Mouse (Mus musculus) adrenal gland, postnatal 4 days (tissue): ENCODE data around the gene Cmtm7. TPM values are rescaled to one million over a fixed set of nuclear protein-coding genes. Genes with fewer than 3 reads are reported as not detected.
A peak's percentile ranks its signal among the peaks of the same experiment; 100 is the strongest.

Source experiments
- DNase-seq, 2 experiments: peaks; one replicate each; pipeline ENCODE4 v3.0.0; 2021 to 2022; ENCODE audit warnings: low spot score in 2 of 2, mixed read lengths in 2 of 2
- total RNA-seq, 2 experiments: library from RNA; stranded (reverse); gene quantifications; 2 replicates each; pipeline ENCODE4 v1.2.3; 2021

Gene Cmtm7
- total RNA-seq, 2 experiments from 2014 or later, result 59.6 to 62.7 TPM

DNA sequence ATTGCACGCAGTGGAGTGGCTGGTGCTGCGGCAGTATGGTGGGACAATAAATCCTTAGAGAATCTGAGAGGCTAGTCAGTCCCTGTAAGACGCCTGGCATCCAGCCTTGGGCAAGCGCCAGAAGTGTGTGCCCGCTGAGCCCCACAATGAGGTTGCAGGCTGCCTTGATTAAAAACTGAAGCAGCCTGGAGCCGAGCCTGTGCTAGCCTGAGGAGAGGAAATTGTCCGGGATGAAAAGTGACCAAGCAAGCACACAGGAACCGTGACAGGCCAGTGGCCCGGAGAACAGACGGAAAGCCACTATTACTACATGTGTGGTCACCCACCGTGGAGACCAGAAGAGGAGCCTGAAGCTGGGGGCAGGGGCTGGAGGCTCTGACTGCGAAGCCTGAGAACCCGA, 14.6 kb downstream of the Cmtm7 start:
- peak in 1 of 2 experiments; percentile 35 for DNase-seq

- no peak for DNase-seq
Observed at GRCm38 (mm10) chr9:114763341-114763740, 18.3 kb downstream of the Cmtm7 start.

- no peak for DNase-seq
Observed at GRCm38 (mm10) chr9:114761848-114762247, 19.8 kb downstream of the Cmtm7 start.

DNA sequence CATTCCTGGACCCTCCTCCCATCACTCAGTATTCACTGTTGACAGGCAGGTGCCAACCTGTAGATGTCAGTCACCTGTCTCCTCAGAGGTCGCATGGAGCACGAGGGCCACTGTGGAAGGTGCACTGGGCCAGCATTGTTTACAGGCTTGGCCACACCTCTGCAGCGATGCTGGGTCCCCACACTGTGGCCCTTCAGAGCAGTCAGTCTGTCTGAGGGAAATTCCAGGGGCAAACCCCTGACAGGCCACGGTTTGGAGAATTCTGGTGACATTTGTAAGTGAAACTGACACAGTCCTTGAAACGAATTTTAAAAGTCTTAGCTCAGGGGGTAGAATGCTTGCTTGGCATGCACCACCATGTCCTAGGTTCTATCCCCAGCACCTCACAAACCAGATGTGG, 21.3 kb downstream of the Cmtm7 start:
- DNase-seq, result no peak

- DNase-seq, result no peak
Observed at GRCm38 (mm10) chr9:114759886-114760285, 21.8 kb downstream of the Cmtm7 start.

DNA sequence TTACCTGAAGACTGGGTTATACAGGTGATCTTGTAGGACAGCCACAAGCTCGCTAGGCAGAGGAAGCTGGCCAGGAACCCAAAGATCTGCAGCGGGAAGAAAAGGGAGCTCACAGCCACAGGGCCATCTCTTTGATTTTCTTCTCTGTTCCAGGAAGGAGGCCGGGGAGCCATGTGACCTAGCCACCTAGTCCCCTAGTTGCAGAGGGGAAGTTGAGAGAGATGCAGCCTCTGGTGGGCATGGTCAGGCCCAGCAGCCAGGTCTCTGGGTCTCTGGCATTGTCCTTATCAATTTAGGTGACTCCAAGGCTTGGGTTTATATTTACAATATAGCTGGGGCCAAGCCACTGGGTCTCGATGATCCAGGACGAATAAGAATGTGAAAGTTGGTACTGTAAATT, 22.9 kb downstream of the Cmtm7 start:
- DNase-seq, result no peak

DNA sequence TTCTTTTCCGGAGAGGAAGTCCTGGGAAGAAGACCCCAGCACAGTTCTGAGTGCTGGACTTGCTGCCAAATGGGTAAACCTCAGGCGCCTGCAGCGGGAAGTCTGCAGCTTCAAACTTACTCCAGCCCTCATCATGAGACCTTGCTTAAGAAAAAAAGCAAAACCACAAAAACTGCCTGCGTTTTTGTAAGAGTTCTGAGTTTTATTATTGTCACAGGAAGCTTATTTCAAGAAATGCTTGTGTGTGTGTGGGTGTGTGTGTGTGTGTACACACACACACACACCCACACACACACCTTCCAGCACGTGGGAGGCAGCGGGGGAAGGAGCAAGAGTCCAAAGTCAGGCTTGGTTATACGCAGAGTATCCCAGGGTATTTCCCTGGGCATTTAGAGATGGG, 23.4 kb downstream of the Cmtm7 start:
- no peak for DNase-seq

DNA sequence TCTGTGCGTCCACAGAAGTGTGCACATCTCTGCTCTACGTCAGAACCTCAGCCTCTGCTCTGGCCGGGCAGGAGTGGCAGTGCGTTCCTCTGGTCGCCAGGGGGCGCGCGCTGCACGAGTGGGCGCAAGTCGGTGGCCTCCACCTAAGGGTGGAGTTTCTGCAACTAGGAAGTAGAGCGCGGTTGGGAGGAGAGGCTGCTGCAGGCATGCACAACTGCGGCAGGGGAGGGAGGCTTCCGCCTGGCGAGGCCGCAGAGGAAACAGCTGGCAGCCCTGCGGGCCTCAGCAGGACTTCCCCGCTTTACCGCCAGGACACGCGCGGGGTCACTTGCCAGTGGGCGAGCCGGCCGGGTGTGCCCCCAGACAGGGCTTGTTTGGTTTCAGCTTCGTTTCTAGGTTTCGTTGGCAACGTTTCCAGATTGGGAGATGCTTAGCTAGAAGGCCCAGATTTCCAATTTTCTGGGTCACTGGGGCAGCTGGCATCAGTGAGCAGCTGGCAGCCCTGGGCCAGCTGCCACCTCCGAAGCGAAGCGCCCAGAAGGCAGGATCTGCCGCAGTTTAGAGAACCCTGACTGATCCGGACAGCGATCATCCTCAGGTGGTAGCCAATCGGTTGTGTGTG, 28.7 kb downstream of the Cmtm7 start:
- peak; percentile 90 to 91 for DNase-seq

DNA sequence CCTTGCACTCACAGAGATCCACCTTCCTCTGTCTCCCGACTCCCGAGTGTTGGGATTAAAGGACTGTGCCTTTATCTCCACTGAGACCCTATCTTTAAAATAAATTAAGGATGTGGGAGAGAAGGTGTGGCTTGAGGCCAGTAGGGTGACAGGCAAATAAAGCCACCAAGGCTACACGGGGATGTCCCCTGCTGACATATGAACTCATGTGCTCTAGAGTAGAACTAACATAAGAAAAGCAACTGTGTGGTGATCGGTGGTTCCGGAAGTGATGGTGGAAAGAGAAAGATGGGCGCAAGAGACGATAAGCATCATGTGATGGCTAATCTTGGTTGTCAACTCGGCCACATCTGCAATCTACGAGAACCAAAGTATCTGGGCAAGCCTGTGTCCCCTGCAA, 29.3 kb downstream of the Cmtm7 start:
- no peak for DNase-seq

- DNase-seq, result no peak
Observed at GRCm38 (mm10) chr9:114751582-114751981, 30.1 kb downstream of the Cmtm7 start.

DNA sequence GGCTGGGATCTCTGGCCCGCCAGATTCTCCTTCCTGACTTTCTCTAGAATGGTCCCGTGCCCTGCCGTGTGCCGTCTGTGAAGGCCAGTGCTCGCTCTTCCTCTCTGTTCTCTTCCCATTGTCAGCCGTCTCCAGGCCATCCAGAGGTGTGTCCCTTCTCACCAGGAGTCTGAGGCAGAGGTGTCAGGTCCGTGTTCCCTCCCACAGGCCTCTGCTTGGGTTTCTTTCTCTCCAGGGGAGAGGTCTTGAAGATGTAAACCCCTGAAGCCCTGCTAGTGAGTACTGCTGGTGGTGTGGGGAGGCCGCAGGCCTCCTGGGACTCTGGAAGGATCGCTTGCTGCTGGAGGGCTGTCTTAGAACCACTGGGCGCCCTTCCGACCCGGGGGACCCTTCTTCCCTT, 34.2 kb downstream of the Cmtm7 start:
- no peak for DNase-seq

DNA sequence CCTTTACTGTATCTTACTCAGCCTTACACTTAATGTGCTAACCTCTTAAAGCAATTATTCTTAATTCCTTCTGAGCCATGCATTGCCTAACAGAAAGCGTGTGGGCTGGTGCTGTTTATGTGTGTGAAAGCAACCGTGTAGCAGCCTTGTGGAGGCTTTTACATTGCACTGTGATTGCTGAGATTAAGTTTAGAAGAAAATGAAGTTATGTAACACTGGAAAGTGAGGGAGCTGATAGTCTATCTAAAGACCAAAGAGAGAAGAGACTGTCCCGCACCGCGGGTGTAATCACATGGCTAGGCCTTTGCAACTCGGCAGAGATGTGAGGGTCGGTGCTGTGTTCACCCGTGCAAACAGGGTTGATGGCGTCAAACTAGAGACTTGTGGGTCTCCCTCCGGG, 34.6 kb downstream of the Cmtm7 start:
- no peak for DNase-seq

- no peak for DNase-seq
Observed at GRCm38 (mm10) chr9:114745654-114746053, 36.0 kb downstream of the Cmtm7 start.

DNA sequence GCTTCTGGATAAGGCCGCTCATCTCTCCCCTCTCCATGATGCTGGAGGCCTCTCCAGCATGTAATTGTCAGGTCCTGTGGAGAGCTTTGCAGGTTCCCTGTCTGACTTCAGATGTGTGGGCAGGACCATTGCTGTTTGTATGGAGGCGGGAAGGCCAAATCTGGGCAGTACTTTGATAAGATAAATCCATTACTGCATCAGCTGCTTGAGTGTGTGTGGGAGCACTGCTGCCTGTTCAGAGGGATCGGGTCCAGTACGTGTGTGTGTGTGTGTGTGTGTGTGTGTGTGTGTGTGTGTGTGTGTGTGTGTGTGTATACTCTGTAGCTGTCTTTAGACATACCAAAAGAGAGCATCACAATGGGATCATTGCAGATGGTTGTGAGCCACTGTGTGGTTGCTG, 36.5 kb downstream of the Cmtm7 start:
- no peak for DNase-seq

DNA sequence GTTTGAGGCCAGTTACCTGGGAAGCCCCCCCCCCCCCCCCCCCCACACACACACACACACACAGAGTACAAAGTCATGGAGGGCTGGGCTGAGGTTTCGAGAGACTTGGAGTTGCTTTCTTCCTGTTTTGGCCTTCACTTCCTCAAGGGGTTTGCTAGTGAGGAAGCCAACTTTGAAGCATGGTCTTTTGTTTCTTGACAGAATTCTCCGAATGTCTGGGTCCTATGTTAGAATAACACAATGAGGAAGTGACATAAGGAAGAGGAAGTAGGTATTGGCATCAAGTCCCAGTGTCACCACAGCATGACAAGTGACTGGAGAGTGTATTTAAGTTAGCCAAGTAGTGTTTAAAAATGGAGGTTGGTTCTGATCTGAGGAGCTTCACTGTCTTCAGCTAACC, 38.9 kb downstream of the Cmtm7 start:
- no peak for DNase-seq

- no peak for DNase-seq
Observed at GRCm38 (mm10) chr9:114740336-114740735, 41.3 kb downstream of the Cmtm7 start.

DNA sequence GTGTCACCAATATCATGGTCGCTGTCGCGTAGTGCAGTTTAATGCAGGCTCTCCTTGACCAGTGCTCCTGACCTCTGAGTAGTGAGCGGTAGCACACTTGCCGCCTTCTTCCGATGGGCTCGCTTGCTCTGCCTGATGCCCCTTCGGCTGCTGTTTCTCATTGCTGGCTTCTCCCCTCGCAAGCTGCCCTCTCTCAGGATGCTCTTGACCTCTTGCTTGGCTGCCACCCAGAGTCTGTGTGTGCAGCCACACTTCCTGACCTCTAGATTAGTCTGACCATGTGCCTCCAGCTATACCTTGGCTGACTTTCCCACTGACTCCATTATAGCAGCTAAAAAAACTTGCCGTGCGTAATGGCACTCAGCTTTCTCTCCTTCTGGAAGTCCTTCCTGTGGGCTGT, 45.2 kb downstream of the Cmtm7 start:
- no peak for DNase-seq

- DNase-seq, result no peak
Observed at GRCm38 (mm10) chr9:114733238-114733637, 48.4 kb downstream of the Cmtm7 start.

GRCm38 (mm10) chr9:114731871-114732682, 49.6 kb downstream of the Cmtm7 start:
- DNase-seq, result no peak

DNA sequence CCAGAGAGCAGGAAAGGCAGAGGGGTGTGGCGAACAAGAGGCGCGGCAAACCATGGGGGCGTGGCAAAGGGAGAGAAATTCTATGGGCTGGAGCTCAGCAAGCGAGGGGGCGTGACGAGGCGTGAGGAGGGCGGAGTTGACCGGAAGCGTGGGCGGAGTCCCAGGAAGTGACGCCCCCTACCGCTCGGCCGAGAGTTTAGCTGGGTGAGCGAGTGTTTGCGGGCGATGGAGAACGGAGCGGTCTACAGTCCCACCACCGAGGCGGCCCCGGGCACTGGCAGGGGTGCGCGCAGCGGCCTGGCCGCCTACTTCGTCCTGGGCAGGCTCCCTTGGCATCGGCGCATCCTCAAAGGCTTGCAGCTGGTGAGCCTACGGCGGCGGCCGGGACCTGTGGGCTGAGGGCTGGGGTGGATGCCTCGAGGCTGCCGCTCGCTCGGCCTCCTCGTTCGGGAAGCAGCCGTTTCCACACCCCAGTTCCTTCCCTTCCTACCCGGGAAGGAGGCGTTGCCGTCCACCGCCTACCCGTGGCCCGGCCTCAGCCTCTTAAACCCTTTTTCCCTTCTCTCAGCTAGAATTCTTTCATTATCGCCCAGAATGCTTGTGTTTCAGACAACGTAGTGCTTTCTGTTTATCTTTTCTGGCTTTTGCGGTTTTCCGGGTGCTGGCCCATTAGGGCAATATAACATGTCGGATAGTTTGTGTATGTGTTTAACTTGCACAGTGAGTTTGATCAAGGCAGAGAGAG, 50.5 kb downstream of the Cmtm7 start, which contains the start of gene Cmtm6:
Cmtm6 (plus strand) TSS at position 106 of the 745 bp plus-strand sequence.
- DNase-seq, result peak; percentile 94 to 98

GRCm38 (mm10) chr9:114729911-114730805, 51.5 kb downstream of the Cmtm7 start:
- no peak for DNase-seq
